Mouse (Mus musculus) right cerebral cortex, postnatal 14 days (tissue): ENCODE results near the gene Gimap8.

Experiments used
- DNase-seq: peaks from one replicate; pipeline ENCODE4 v3.0.0; 2022

The Gimap8 gene

GRCm38 (mm10) chr6:48638553-48638952 is 8.5 kb upstream of the Gimap8 start:
- DNase-seq, result no peak

- DNase-seq, result no peak
These were observed 5.6 kb upstream of the Gimap8 start for GRCm38 (mm10) chr6:48641391-48641790.

- DNase-seq, result no peak
These were observed 4.2 kb upstream of the Gimap8 start for GRCm38 (mm10) chr6:48642764-48643292.

- peak; percentile 76 for DNase-seq
These were observed 1.2 kb upstream of the Gimap8 start for GRCm38 (mm10) chr6:48645660-48646308.

GRCm38 (mm10) chr6:48646309-48646690 is 734 bp upstream of the Gimap8 start:
- DNase-seq, result no peak

- no peak for DNase-seq
These were observed 577 bp downstream of the Gimap8 start for GRCm38 (mm10) chr6:48647611-48648010.

GRCm38 (mm10) chr6:48648779-48649178 is 1.7 kb downstream of the Gimap8 start:
- no peak for DNase-seq

GRCm38 (mm10) chr6:48650041-48650440 is 3.0 kb downstream of the Gimap8 start:
- DNase-seq, result no peak

GRCm38 (mm10) chr6:48658721-48659120 is 11.7 kb downstream of the Gimap8 start:
- DNase-seq, result no peak

GRCm38 (mm10) chr6:48664750-48665149 is 17.7 kb downstream of the Gimap8 start:
- no peak for DNase-seq

- DNase-seq, result no peak
These were observed 18.4 kb downstream of the Gimap8 start for GRCm38 (mm10) chr6:48665471-48665870.

GRCm38 (mm10) chr6:48666159-48666586 is 19.1 kb downstream of the Gimap8 start:
- no peak for DNase-seq

- no peak for DNase-seq
These were observed 21.0 kb downstream of the Gimap8 start for GRCm38 (mm10) chr6:48668022-48668421.

GRCm38 (mm10) chr6:48669446-48669969 is 22.5 kb downstream of the Gimap8 start:
- no peak for DNase-seq

- DNase-seq, result no peak
These were observed 27.4 kb downstream of the Gimap8 start for GRCm38 (mm10) chr6:48674291-48675058.

- no peak for DNase-seq
These were observed 28.4 kb downstream of the Gimap8 start for GRCm38 (mm10) chr6:48675400-48675930.

- no peak for DNase-seq
These were observed 29.2 kb downstream of the Gimap8 start, which contains the start of gene Gimap9 for GRCm38 (mm10) chr6:48675931-48676859. TSS of gene Gimap9 (plus strand) at chr6:48676129.

- DNase-seq, result no peak
These were observed 29.9 kb downstream of the Gimap8 start for GRCm38 (mm10) chr6:48676860-48677415.

- DNase-seq, result no peak
These were observed 30.7 kb downstream of the Gimap8 start for GRCm38 (mm10) chr6:48677492-48678345.

- DNase-seq, result no peak
These were observed 31.4 kb downstream of the Gimap8 start for GRCm38 (mm10) chr6:48678391-48678790.

- DNase-seq, result no peak
These were observed 32.7 kb downstream of the Gimap8 start for GRCm38 (mm10) chr6:48679701-48680100.
